Mouse (Mus musculus) heart, embryonic 14.5 days (tissue): Measurements from ENCODE around the gene Col24a1. TPM values are rescaled to one million over a fixed set of nuclear protein-coding genes. Genes with fewer than 3 reads are reported as not detected.
A peak's percentile ranks its signal among the peaks of the same experiment; 100 is the strongest.

Experiments
- ATAC-seq: fragments of 200-750 bp; cut with Nextera tagmentation; 2 replicates; pipeline ENCODE4 v1.8.0; 2017; ENCODE audit warnings: low read depth, moderate TSS enrichment; ENCODE audit not compliant: insufficient number of reproducible peaks, insufficient read depth, low FRiP score
- H3K27ac ChIP-seq, 2 experiments: fragments of 200-500 bp in 1 of 2; fragments of 300-500 bp in 1 of 2; sonication (generic) in 1 of 2; replicated peaks in 1 of 2; 2 replicates each; pipeline ENCODE4 v1.5.1; 2012 to 2014; ENCODE audit warnings: low read depth in 2 of 2, low read length in 2 of 2, control low read depth in 1 of 2, mild to moderate bottlenecking in 1 of 2, mixed read lengths in 1 of 2; ENCODE audit not compliant: control insufficient read depth in 1 of 2, insufficient read depth in 1 of 2
- H3K27me3 ChIP-seq: fragments of 300-500 bp; sonication (generic); 2 replicates; pipeline ENCODE4 v1.6.1; 2014; ENCODE audit warnings: mild to moderate bottlenecking, low read length, control low read depth; ENCODE audit not compliant: control insufficient read depth, insufficient read depth
- H3K36me3 ChIP-seq: fragments of 300-500 bp; sonication (generic); 2 replicates; pipeline ENCODE4 v1.6.1; 2014; ENCODE audit warnings: mild to moderate bottlenecking, control low read depth, low read length, mixed read lengths; ENCODE audit not compliant: control insufficient read depth, insufficient read depth
- H3K4me1 ChIP-seq, 2 experiments: fragments of 200-500 bp in 1 of 2; fragments of 300-500 bp in 1 of 2; sonication (generic) in 1 of 2; 2 replicates each; pipeline ENCODE4 v1.6.1; 2012 to 2014; ENCODE audit warnings: low read length in 2 of 2, control low read depth in 1 of 2, mixed read lengths in 1 of 2; ENCODE audit not compliant: control insufficient read depth in 2 of 2, insufficient read depth in 2 of 2
- H3K4me2 ChIP-seq: fragments of 300-500 bp; sonication (generic); 2 replicates; pipeline ENCODE4 v1.6.1; 2014; ENCODE audit warnings: mild to moderate bottlenecking, low read length
- H3K4me3 ChIP-seq, 2 experiments: fragments of 200-500 bp in 1 of 2; fragments of 300-500 bp in 1 of 2; sonication (generic) in 1 of 2; 2 replicates each; pipeline ENCODE4 v1.5.1; 2012 to 2014; ENCODE audit warnings: low read length in 2 of 2, mild to moderate bottlenecking in 2 of 2, control low read depth in 1 of 2, low read depth in 1 of 2, moderate library complexity in 1 of 2; ENCODE audit not compliant: control insufficient read depth in 1 of 2, insufficient read depth in 1 of 2
- H3K9ac ChIP-seq: fragments of 300-500 bp; sonication (generic); 2 replicates; pipeline ENCODE4 v1.6.1; 2014; ENCODE audit warnings: mild to moderate bottlenecking, low read length
- H3K9me3 ChIP-seq: fragments of 300-500 bp; sonication (generic); 2 replicates; pipeline ENCODE4 v1.6.1; 2016; ENCODE audit warnings: low read length, control low read depth; ENCODE audit not compliant: control insufficient read depth
- WGBS: fragments of 180-500 bp; shearing (Covaris S2); extraction: QIAGEN DNeasy Blood & Tissue Kit; methylation state at CpG from one replicate; pipeline ENCODE4 v1.1.7; 2014; 5-methylcytosine and 5-hydroxymethylcytosine counted together
- polyA plus RNA-seq: library from polyadenylated mRNA; unstranded; fragments of >200 nt; fragmentation: Nextera tagmentation; extraction: Ambion mirVana; gene quantifications from 2 replicates; pipeline ENCODE4 v1.2.1, GENCODE M21; 2014

Gene Col24a1
- polyA plus RNA-seq, 1 experiment from 2014 or later: 0.57 TPM

DNA sequence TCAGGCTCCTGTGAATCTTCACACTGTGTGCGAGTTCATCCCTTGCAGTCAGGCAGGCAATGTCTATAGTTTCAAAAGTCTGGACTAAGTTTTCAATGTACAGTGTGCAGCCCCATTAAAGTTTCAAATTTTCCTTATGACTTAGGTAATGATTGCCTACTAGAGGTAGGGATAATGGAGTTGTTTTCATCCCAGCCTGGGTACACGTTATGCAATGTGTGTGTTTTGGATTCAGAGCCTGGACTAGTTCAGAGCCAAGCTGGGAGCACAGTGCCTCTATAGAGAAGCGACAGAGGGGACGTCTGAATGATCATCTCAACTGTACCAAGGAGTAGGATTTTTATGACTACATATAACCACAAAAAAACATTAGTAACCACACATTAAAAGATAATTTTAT lies 267.8 kb downstream of the Col24a1 start:
- no peak for ATAC-seq
- H3K27me3 ChIP-seq: no peaks in the 10 kb centered on the region
- H3K27ac ChIP-seq: no peak overlapping the region
- H3K9ac ChIP-seq: no peak overlapping the region
- no peak overlapping the region for H3K4me2 ChIP-seq
- H3K4me3 ChIP-seq: no peak overlapping the region
- H3K9me3 ChIP-seq: peaks cover 12% of the 10 kb centered on the region; the same call in 1 of the 2 replicates
- no peaks in the 10 kb centered on the region for H3K36me3 ChIP-seq
- 80% methylated on average over 4 of the region's 4 CpGs for WGBS
- no peaks in the 10 kb centered on the region for H3K4me1 ChIP-seq

DNA sequence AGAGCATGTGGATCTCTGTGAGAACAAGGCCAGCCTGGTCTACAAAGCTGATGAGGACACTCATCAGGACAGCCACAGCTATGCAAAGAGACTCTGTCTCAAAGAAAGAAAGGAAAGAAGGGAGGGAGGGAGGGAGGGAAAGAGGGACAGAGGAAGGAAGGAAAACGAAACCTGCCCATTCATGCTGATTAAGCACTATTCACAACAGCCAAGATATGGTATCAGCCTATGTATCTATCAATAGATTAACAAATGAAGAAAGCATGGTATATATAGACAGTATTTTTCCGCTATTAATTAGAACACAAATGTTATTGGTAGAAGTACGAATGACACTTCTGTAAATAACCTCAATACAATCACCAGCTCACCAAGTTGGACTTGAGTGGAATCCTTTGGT lies 282.2 kb downstream of the Col24a1 start:
- H3K27me3 ChIP-seq: no peaks in the 10 kb centered on the region
- no peak overlapping the region for H3K4me2 ChIP-seq
- H3K9me3 ChIP-seq: no peaks in the 10 kb centered on the region
- peaks cover 4 to 9% of the 10 kb centered on the region in 2 experiments for H3K4me1 ChIP-seq
- H3K36me3 ChIP-seq: peaks cover 17% of the 10 kb centered on the region
- H3K9ac ChIP-seq: no peak overlapping the region
- WGBS: 81% methylated on average over 3 of the region's 3 CpGs
- ATAC-seq: no peak
- H3K4me3 ChIP-seq: no peak overlapping the region
- no peak overlapping the region for H3K27ac ChIP-seq

DNA sequence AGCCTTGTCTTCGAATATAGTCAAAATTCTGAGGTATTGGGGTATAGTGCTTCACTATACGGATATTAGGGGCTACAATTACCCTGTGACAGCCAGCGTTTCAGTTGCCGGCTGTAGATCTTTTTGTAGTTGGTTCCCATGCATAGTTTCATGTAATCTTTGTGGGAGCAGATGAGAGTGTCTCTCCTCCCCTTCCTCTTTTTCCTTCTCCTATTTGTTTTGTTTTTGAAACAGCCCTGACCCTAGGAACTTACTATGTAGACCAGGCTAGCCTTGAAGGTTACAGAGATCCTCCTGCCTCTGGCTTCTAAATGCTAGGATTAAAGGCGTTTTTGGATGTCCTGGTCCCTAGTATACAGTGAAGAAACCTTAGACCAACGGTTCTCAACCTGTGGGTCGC lies 283.1 kb downstream of the Col24a1 start:
- peak overlapping the region in 1 of 2 experiments; percentile 69; a peak in 2 of 4 replicates for H3K4me3 ChIP-seq
- H3K4me2 ChIP-seq: peak overlapping the region; percentile 85
- ATAC-seq: no peak
- peaks cover 25% of the 10 kb centered on the region for H3K36me3 ChIP-seq
- WGBS: 75% methylated on average over 7 of the region's 7 CpGs
- no peak overlapping the region for H3K27ac ChIP-seq
- H3K27me3 ChIP-seq: no peaks in the 10 kb centered on the region
- H3K9me3 ChIP-seq: no peaks in the 10 kb centered on the region
- H3K9ac ChIP-seq: no peak overlapping the region
- H3K4me1 ChIP-seq: peaks cover 4 to 9% of the 10 kb centered on the region in 2 experiments

DNA sequence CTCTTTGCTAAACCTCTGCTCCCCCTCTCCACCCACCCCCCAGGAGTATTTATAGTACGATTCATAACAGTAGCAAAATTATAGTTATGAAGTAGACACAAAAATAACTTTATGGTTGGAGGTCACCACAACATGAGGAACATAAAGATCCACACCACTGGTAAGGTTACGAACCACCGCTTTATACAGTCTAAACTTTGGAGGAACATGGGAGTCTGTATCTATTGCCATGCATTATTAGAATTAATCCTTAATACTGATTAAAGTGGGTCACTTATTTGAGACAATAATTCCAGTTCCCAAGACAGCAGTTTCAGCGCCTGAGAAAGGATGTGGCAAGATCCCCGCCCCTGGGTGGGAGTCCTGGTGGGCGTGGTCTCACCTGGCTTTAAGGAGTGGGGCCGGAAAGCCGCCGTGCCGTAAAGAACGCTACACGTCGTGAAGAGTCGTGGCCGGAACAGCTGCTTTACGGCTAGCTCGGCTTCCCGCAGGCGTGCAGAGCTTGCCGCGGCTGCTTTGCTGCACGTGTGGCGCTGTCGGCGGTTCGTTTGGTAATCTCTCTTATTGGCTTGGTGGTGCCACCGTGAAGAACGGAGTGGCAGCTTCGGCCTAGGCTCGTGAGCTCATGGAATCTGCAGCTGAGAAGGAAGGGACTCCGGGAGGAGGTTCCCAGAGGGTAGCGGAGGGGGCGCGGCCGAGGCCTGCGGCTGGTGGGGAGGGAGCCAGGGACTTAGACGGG lies 283.6 kb downstream of the Col24a1 start, which contains the start of gene Znhit6:
Gene Znhit6 (plus strand): TSS at position 463 of the 739 bp plus-strand sequence.
- Histone ChIP-seq H3K4me1 (peaks cover 4 to 9% of the 10 kb centered on the region in 2 experiments), H3K9me3 (no peaks in the 10 kb centered on the region), H3K9ac (peak within 1 kb of the TSS; percentile 82), H3K4me3 (peak within 1 kb of the TSS; percentile 69 to 78), H3K27me3 (no peaks in the 10 kb centered on the region), H3K27ac (no peak within 1 kb of the TSS; a peak in 1 of 4 replicates), H3K36me3 (peaks cover 27% of the 10 kb centered on the region), H3K4me2 (peak within 1 kb of the TSS; percentile 85)
- WGBS: 5% methylated on average over 37 of the region's 37 CpGs
- ATAC-seq: peak; percentile 83

DNA sequence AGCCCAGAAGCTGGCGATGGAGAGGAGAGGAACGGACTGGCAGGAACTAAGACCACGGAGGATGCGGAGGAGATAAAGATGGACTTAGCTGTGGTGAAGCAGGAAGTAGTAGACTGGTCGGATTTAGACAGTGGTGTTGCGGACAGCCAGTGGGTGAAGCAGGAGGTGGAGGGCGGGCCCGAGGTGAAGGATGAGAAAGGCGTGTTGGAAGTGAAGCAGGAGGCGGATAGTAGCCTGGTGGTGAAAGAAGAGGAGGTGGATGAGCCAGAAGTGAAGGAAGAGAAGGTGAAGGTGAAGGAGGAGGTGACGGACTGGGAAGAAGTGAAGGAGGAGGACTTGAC lies 284.2 kb downstream of the Col24a1 start:
- no peak for ATAC-seq
- Histone ChIP-seq H3K9me3 (no peaks in the 10 kb centered on the region), H3K4me2 (peak overlapping the region; percentile 85), H3K9ac (peak overlapping the region; percentile 82), H3K27me3 (no peaks in the 10 kb centered on the region), H3K27ac (no peak overlapping the region; a peak in 1 of 4 replicates), H3K4me3 (peak overlapping the region; percentile 69 to 78), H3K4me1 (peaks cover 4 to 9% of the 10 kb centered on the region in 2 experiments), H3K36me3 (peaks cover 32% of the 10 kb centered on the region)
- under 1% methylated on average over 11 of the region's 11 CpGs for WGBS

DNA sequence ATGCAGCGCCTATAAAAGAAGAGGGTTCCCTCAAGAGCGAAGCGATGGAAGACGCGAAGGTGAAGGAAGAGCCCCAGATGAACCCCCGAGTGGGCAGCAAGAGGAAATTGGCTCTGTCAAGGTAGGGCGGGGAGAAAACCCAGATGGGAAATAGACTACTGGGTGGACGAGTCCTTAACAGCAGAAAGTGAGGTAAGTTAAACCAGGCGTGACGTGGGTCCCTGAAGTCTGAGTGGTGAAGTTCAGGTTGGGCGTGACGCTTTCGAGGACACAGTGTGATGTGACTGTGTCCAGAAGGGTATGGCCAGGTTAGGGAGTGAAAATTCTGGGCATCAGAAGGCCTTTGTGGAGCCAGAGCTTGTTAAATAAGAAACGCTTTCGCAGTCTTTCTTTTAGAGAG lies 284.6 kb downstream of the Col24a1 start:
- H3K4me1 ChIP-seq: peaks cover 4 to 9% of the 10 kb centered on the region in 2 experiments
- H3K4me2 ChIP-seq: peak overlapping the region; percentile 85
- no peak overlapping the region for H3K27ac ChIP-seq
- peaks cover 36% of the 10 kb centered on the region for H3K36me3 ChIP-seq
- H3K9ac ChIP-seq: peak overlapping the region; percentile 82
- no peaks in the 10 kb centered on the region for H3K27me3 ChIP-seq
- peak overlapping the region; percentile 69 to 78 for H3K4me3 ChIP-seq
- H3K9me3 ChIP-seq: no peaks in the 10 kb centered on the region
- WGBS: 23% methylated on average over 15 of the region's 15 CpGs
- ATAC-seq: no peak

DNA sequence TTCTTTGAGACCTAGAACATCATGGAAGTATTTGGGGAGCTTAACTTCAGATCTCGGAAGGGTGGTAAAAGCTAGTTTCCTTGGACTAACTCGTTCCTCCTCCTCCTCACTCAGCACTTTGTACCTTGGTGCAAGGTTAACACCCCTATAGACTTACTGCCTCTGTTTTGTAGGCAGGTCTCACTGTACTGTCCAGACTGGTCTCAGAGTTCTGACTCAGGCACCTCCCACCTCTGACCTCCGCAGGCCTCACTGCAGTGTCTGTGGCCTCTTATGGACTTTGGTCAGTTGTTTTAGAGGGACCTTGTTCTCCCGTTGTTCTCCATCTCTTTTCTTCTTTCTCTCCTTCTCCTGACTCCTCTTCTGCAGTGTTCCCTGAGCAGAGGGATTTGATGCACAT lies 290.8 kb downstream of the Col24a1 start:
- no peaks in the 10 kb centered on the region for H3K4me1 ChIP-seq
- H3K27ac ChIP-seq: no peak overlapping the region
- H3K27me3 ChIP-seq: no peaks in the 10 kb centered on the region
- H3K4me2 ChIP-seq: no peak overlapping the region
- no peak overlapping the region for H3K9ac ChIP-seq
- peaks cover 82% of the 10 kb centered on the region for H3K36me3 ChIP-seq
- no peaks in the 10 kb centered on the region for H3K9me3 ChIP-seq
- no peak for ATAC-seq
- no peak overlapping the region for H3K4me3 ChIP-seq
- 89% methylated on average over 4 of the region's 4 CpGs for WGBS
